Mouse (Mus musculus) MEL (cell line): ENCODE results near the gene Acin1. TPM values are rescaled to one million over a fixed set of nuclear protein-coding genes. Genes with fewer than 3 reads are reported as not detected.

ENCODE experiments used
- DNase-seq: peaks from one replicate; pipeline ENCODE4 v3.0.0; 2011; ENCODE audit warnings: low read depth, low spot score
- H3K27ac ChIP-seq: 2 replicates; pipeline ENCODE4 v1.5.1; 2012; ENCODE audit warnings: low read depth, mild to moderate bottlenecking, control low read depth, low read length, moderate library complexity; ENCODE audit not compliant: control insufficient read depth
- H3K27me3 ChIP-seq, 2 experiments: fragments of 150-350 bp in 1 of 2; sonication (generic) in 1 of 2; 2 replicates each; pipeline ENCODE4 v1.6.1; 2012; ENCODE audit warnings: low read length in 2 of 2, mild to moderate bottlenecking in 2 of 2, improper control_type of control experiment in 1 of 2, moderate library complexity in 1 of 2; ENCODE audit not compliant: insufficient read depth in 2 of 2, control insufficient read depth in 1 of 2
- H3K36me3 ChIP-seq, 2 experiments: 2 replicates each; pipeline ENCODE4 v1.6.1; 2012 to 2014; ENCODE audit warnings: low read length in 2 of 2, improper control_type of control experiment in 1 of 2, inconsistent platforms in 1 of 2, mild to moderate bottlenecking in 1 of 2; ENCODE audit not compliant: insufficient read depth in 2 of 2, control insufficient read depth in 1 of 2
- H3K4me1 ChIP-seq, 2 experiments: fragments of 150-350 bp in 1 of 2; sonication (generic) in 1 of 2; 2 replicates each; pipeline ENCODE4 v1.6.1; 2012; ENCODE audit warnings: low read length in 2 of 2, improper control_type of control experiment in 1 of 2, mild to moderate bottlenecking in 1 of 2; ENCODE audit not compliant: insufficient read depth in 2 of 2, control insufficient read depth in 1 of 2
- H3K4me3 ChIP-seq, 2 experiments: fragments of 150-350 bp in 1 of 2; sonication (generic) in 1 of 2; 2 replicates each; pipeline ENCODE4 v1.5.1; 2012; ENCODE audit warnings: low read depth in 2 of 2, low read length in 2 of 2, mild to moderate bottlenecking in 2 of 2, moderate library complexity in 2 of 2, control low read depth in 1 of 2, improper control_type of control experiment in 1 of 2; ENCODE audit not compliant: control insufficient read depth in 1 of 2, insufficient read depth in 1 of 2
- H3K79me2 ChIP-seq: 2 replicates; pipeline ENCODE4 v1.6.1; 2012; ENCODE audit warnings: mild to moderate bottlenecking, low read length, moderate library complexity; ENCODE audit not compliant: control insufficient read depth, poor library complexity, insufficient read depth
- H3K9ac ChIP-seq: 2 replicates; pipeline ENCODE4 v1.6.1; 2012; ENCODE audit warnings: low read depth, mild to moderate bottlenecking, control low read depth, low read length, moderate library complexity; ENCODE audit not compliant: control insufficient read depth, poor library complexity, severe bottlenecking
- H3K9me3 ChIP-seq: fragments of 150-350 bp; sonication (generic); replicated peaks from 2 replicates; pipeline ENCODE4 v1.6.1; 2012; ENCODE audit warnings: mild to moderate bottlenecking, low read length, improper control_type of control experiment, moderate library complexity; ENCODE audit not compliant: insufficient read depth
- BHLHE40 ChIP-seq: IDR thresholded peaks from 2 replicates; pipeline ENCODE4 v1.6.1; 2012; ENCODE audit warnings: low read depth, mild to moderate bottlenecking, inconsistent platforms, low read length, improper control_type of control experiment, borderline replicate concordance
- CHD1 ChIP-seq: IDR thresholded peaks from 2 replicates; pipeline ENCODE4 v1.6.1; 2012; ENCODE audit warnings: low read depth, mild to moderate bottlenecking, inconsistent platforms, low read length, improper control_type of control experiment
- CTCF ChIP-seq, 3 experiments: IDR thresholded peaks in 2 of 3; conservative IDR thresholded peaks in 1 of 3; 2 replicates each; pipeline ENCODE4 v1.5.1; 2011 to 2012; ENCODE audit warnings: low read length in 3 of 3, low read depth in 2 of 3, mild to moderate bottlenecking in 2 of 3, improper control_type of control experiment in 1 of 3, inconsistent platforms in 1 of 3, mixed read lengths in 1 of 3, moderate library complexity in 1 of 3; ENCODE audit not compliant: control insufficient read depth in 1 of 3, insufficient read depth in 1 of 3, poor library complexity in 1 of 3, severe bottlenecking in 1 of 3
- EP300 ChIP-seq, 2 experiments: IDR thresholded peaks; 2 replicates each; pipeline ENCODE4 v1.6.1; 2011; ENCODE audit warnings: improper control_type of control experiment in 2 of 2, low read length in 2 of 2, low read depth in 1 of 2, mild to moderate bottlenecking in 1 of 2
- ETS1 ChIP-seq: IDR thresholded peaks from 2 replicates; pipeline ENCODE4 v1.6.1; 2012; ENCODE audit warnings: low read depth, mild to moderate bottlenecking, inconsistent platforms, low read length, improper control_type of control experiment, moderate library complexity
- GABPA ChIP-seq: IDR thresholded peaks from 2 replicates; pipeline ENCODE4 v1.6.1; 2012; ENCODE audit warnings: low read depth, mild to moderate bottlenecking, inconsistent platforms, low read length, improper control_type of control experiment, moderate library complexity
- JUND ChIP-seq: IDR thresholded peaks from 2 replicates; pipeline ENCODE4 v1.6.1; 2011; ENCODE audit warnings: low read depth, mild to moderate bottlenecking, improper control_type of control experiment, low read length
- MAZ ChIP-seq: IDR thresholded peaks from 2 replicates; pipeline ENCODE4 v1.6.1; 2012; ENCODE audit warnings: low read depth, mild to moderate bottlenecking, inconsistent platforms, low read length, improper control_type of control experiment
- MEF2A ChIP-seq: IDR thresholded peaks from 2 replicates; pipeline ENCODE4 v1.6.1; 2014; ENCODE audit warnings: low read depth, mild to moderate bottlenecking, inconsistent platforms, low read length, improper control_type of control experiment; ENCODE audit not compliant: poor library complexity, insufficient replicate concordance, severe bottlenecking; ENCODE audit errors: extremely low read depth
- MYB ChIP-seq: IDR thresholded peaks from 2 replicates; pipeline ENCODE4 v1.6.1; 2011; ENCODE audit warnings: mild to moderate bottlenecking, low read depth, low read length, improper control_type of control experiment
- MYC ChIP-seq: IDR thresholded peaks from 2 replicates; pipeline ENCODE4 v1.6.1; 2011; ENCODE audit warnings: low read depth, mild to moderate bottlenecking, low read length, improper control_type of control experiment, moderate library complexity
- NELFE ChIP-seq: IDR thresholded peaks from 2 replicates; pipeline ENCODE4 v1.6.1; 2011; ENCODE audit warnings: low read depth, low read length, improper control_type of control experiment
- POLR2AphosphoS2 ChIP-seq: IDR thresholded peaks from 2 replicates; pipeline ENCODE4 v1.6.1; 2011; ENCODE audit warnings: low read length, improper control_type of control experiment
- POLR2AphosphoS5 ChIP-seq: IDR thresholded peaks from 2 replicates; pipeline ENCODE4 v1.6.1; 2012; ENCODE audit warnings: low read depth, borderline replicate concordance, mild to moderate bottlenecking, inconsistent platforms, low read length, moderate library complexity, mixed read lengths
- RAD21 ChIP-seq: IDR thresholded peaks from 2 replicates; pipeline ENCODE4 v1.6.1; 2011; ENCODE audit warnings: mild to moderate bottlenecking, low read depth, low read length, improper control_type of control experiment
- RCOR1 ChIP-seq: IDR thresholded peaks from 2 replicates; pipeline ENCODE4 v1.6.1; 2012; ENCODE audit warnings: low read depth, mild to moderate bottlenecking, inconsistent platforms, low read length, improper control_type of control experiment
- SMC3 ChIP-seq: IDR thresholded peaks from 2 replicates; pipeline ENCODE4 v1.6.1; 2011; ENCODE audit warnings: low read depth, low read length, improper control_type of control experiment
- TAL1 ChIP-seq: IDR thresholded peaks from 2 replicates; pipeline ENCODE4 v1.6.1; 2012; ENCODE audit warnings: mild to moderate bottlenecking, inconsistent platforms, low read length, moderate library complexity, mixed read lengths
- UBTF ChIP-seq: IDR thresholded peaks from 2 replicates; pipeline ENCODE4 v1.6.1; 2012; ENCODE audit warnings: low read depth, mild to moderate bottlenecking, inconsistent platforms, low read length, improper control_type of control experiment, moderate library complexity, borderline replicate concordance; ENCODE audit not compliant: insufficient read depth
- USF1 ChIP-seq: IDR thresholded peaks from 2 replicates; pipeline ENCODE4 v1.6.1; 2014; ENCODE audit warnings: low read depth, mild to moderate bottlenecking, inconsistent platforms, low read length, improper control_type of control experiment, moderate library complexity
- USF2 ChIP-seq, 2 experiments: IDR thresholded peaks; 2 replicates each; pipeline ENCODE4 v1.6.1; 2011 to 2012; ENCODE audit warnings: improper control_type of control experiment in 2 of 2, low read length in 2 of 2, borderline replicate concordance in 1 of 2, inconsistent platforms in 1 of 2, low read depth in 1 of 2, mild to moderate bottlenecking in 1 of 2; ENCODE audit not compliant: insufficient read depth in 1 of 2
- ZC3H11A ChIP-seq: IDR thresholded peaks from 2 replicates; pipeline ENCODE4 v1.6.1; 2012; ENCODE audit warnings: low read depth, mild to moderate bottlenecking, inconsistent platforms, low read length, improper control_type of control experiment
- ZKSCAN1 ChIP-seq: IDR thresholded peaks from 2 replicates; pipeline ENCODE4 v1.6.1; 2012; ENCODE audit warnings: low read depth, mild to moderate bottlenecking, inconsistent platforms, low read length, improper control_type of control experiment, moderate library complexity
- ZNF384 ChIP-seq: IDR thresholded peaks from 2 replicates; pipeline ENCODE4 v1.6.1; 2012; ENCODE audit warnings: low read depth, mild to moderate bottlenecking, inconsistent platforms, low read length, improper control_type of control experiment
- polyA plus RNA-seq, 2 experiments: library from polyadenylated mRNA; stranded (reverse) in 1 of 2; unstranded in 1 of 2; fragments of >175 nt in 1 of 2; fragments of >200 nt in 1 of 2; gene quantifications; 2 replicates each; pipeline versions ENCODE4 v1.2.1 to v1.2.4; 2012; ENCODE audit warnings: low replicate concordance in 2 of 2, low read depth in 1 of 2; ENCODE audit not compliant: insufficient read length in 2 of 2, insufficient read depth in 1 of 2, missing spikeins in 1 of 2
- total RNA-seq: library from RNA; depleted of rRNA; stranded (reverse); fragments of 300-350 nt; gene quantifications from 2 replicates; pipeline ENCODE4 v1.2.3, GENCODE M21; 2012

The Acin1 gene
- total and polyA plus RNA-seq, 3 experiments, result 103 to 248 (median 115) TPM

GRCm38 (mm10) chr14:54705844-54706243 is 19.1 kb upstream of the Acin1 start (continued):
- TF ChIP-seq TAL1 (peak; percentile 99), USF1 (no peak), CHD1 (no peak), MEF2A (no peak), UBTF (no peak), JUND (peak; percentile 23; the same call in 1 of the 2 replicates), CTCF (IDR thresholded peaks at IDR 0.05 in 2 of 3, conservative IDR thresholded peaks at IDR 0.05 in 1 of 3; ENCODE audit: control insufficient read depth in 1 of 3, insufficient read depth in 1 of 3, low read depth in 2 of 3, low read length in 3 of 3, poor library complexity in 1 of 3, severe bottlenecking in 1 of 3) (no peak), USF2 (IDR thresholded peaks at IDR 0.05; ENCODE audit: borderline replicate concordance in 1 of 2, insufficient read depth in 1 of 2, low read depth in 1 of 2, low read length in 2 of 2) (no peak), POLR2AphosphoS5 (no peak), ZKSCAN1 (no peak), MYC (0 out of 2 replicates have a peak, but pooled peaks have one; percentile 26), BHLHE40 (peak; percentile 44; the same call in 1 of the 2 replicates), NELFE (no peak), MYB (peak; percentile 81), SMC3 (no peak), ZNF384 (no peak), ZC3H11A (no peak), RAD21 (no peak), GABPA (no peak), ETS1 (peak; percentile 97), MAZ (peak; percentile 86)

- Histone ChIP-seq H3K9me3 (no peaks in the 10 kb centered on the region), H3K4me1 (peaks cover 11 to 35% of the 10 kb centered on the region in 2 experiments), H3K79me2 (no peaks in the 10 kb centered on the region), H3K27me3 (peaks cover 3% of the 10 kb centered on the region in 2 experiments; a peak in 2 of 4 replicates), H3K27ac (0 out of 2 replicates have a peak overlapping the region, but pooled peaks have one; percentile 18), H3K36me3 (peaks cover 0 to 16% of the 10 kb centered on the region in 2 experiments; a peak in 2 of 4 replicates), H3K9ac (peak overlapping the region; percentile 6; the same call in 1 of the 2 replicates), H3K4me3 (peak overlapping the region; percentile 4 to 27; a peak in 1 of 4 replicates)
- peak; percentile 37 for DNase-seq
- TF ChIP-seq POLR2AphosphoS2 (no peak), EP300 (IDR thresholded peaks at IDR 0.05; ENCODE audit: low read depth in 1 of 2, low read length in 2 of 2) (peak in 1 of 2 experiments; percentile 59; a peak in 2 of 4 replicates), RCOR1 (peak; percentile 52; the same call in 1 of the 2 replicates), UBTF (no peak)
These were observed 16.5 kb upstream of the Acin1 start for GRCm38 (mm10) chr14:54703207-54703606.
